Mouse (Mus musculus): Measurements from ENCODE around the gene Mfrp. TPM values are rescaled to one million over a fixed set of nuclear protein-coding genes. Genes with fewer than 3 reads are reported as not detected.
A peak's percentile ranks its signal among the peaks of the same experiment; 100 is the strongest.

Mfrp gene
- total RNA-seq (2012; rRNA removed) (not detected in 2 replicates), polyA plus RNA-seq (2012; ENCODE audit: insufficient read depth in 1 of 2, insufficient read length in 2 of 2, low read depth in 1 of 2, low replicate concordance in 2 of 2, missing spikeins in 1 of 2) (under 1 TPM in 1 of 2 experiments, not detected in 1; 0.10 TPM)

DNA sequence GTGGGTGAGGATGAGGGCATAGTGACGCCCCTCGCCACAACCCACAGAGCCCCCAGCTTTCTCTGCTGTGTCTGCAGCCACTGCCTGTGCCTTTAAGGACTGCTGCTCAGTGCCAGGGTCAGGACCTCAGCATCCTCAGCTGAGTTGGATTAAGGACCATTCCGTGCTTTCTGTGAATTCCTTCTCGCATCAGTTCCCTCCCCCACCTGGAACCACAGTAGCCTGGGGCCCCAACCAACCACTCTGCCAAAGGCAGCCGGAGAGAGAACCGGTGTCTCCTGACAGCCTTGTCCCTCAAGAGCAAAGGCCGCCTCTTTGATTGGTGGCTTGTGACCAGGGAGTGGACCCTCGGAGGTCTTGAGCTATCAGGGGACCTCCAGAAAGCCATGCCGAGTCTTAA is at the start of gene Mfrp:
Gene Mfrp (plus strand): TSS at position 240 of the 400 bp plus-strand sequence.
- Histone ChIP-seq H3K4me3 (ENCODE audit: control insufficient read depth in 1 of 2, insufficient read depth in 1 of 2, low read depth in 2 of 2, low read length in 2 of 2) (no peak within 1 kb of the TSS), H3K27ac (ENCODE audit: control insufficient read depth, low read depth, low read length) (no peak within 1 kb of the TSS), H3K9me3 (replicated peaks; ENCODE audit: insufficient read depth, low read length) (no peaks in the 10 kb centered on the region), H3K36me3 (ENCODE audit: control insufficient read depth in 1 of 2, insufficient read depth in 2 of 2, low read length in 2 of 2) (no peaks in the 10 kb centered on the region; a peak in 1 of 4 replicates), H3K27me3 (ENCODE audit: control insufficient read depth in 1 of 2, insufficient read depth in 2 of 2, low read length in 2 of 2) (no peaks in the 10 kb centered on the region), H3K9ac (ENCODE audit: control insufficient read depth, low read depth, low read length, poor library complexity, severe bottlenecking) (no peak within 1 kb of the TSS), H3K79me2 (ENCODE audit: control insufficient read depth, insufficient read depth, low read length, poor library complexity) (no peaks in the 10 kb centered on the region), H3K4me1 (ENCODE audit: control insufficient read depth in 1 of 2, insufficient read depth in 2 of 2, low read length in 2 of 2) (no peaks in the 10 kb centered on the region)
- no peak for DNase-seq (ENCODE audit: low read depth, low spot score)
- TF ChIP-seq MEF2A (IDR thresholded peaks at IDR 0.05; ENCODE audit: extremely low read depth, insufficient replicate concordance, low read depth, low read length, poor library complexity, severe bottlenecking) (no peak), KAT2A (conservative IDR thresholded peaks at IDR 0.05; ENCODE audit: low read depth, low read length) (no peak), POLR2AphosphoS5 (IDR thresholded peaks at IDR 0.05; ENCODE audit: borderline replicate concordance, low read depth, low read length) (no peak), HCFC1 (IDR thresholded peaks at IDR 0.05; ENCODE audit: low read depth, low read length) (no peak), MAFK (IDR thresholded peaks at IDR 0.05; ENCODE audit: borderline replicate concordance, low read depth, low read length) (no peak), GABPA (IDR thresholded peaks at IDR 0.05; ENCODE audit: low read depth, low read length) (no peak), CHD2 (IDR thresholded peaks at IDR 0.05; ENCODE audit: low read length) (no peak), ETS1 (IDR thresholded peaks at IDR 0.05; ENCODE audit: low read depth, low read length) (no peak), UBTF (IDR thresholded peaks at IDR 0.05; ENCODE audit: borderline replicate concordance, insufficient read depth, low read depth, low read length) (no peak), RAD21 (IDR thresholded peaks at IDR 0.05; ENCODE audit: low read depth, low read length) (no peak), POLR2AphosphoS2 (IDR thresholded peaks at IDR 0.05; ENCODE audit: low read length) (no peak)

GRCm38 (mm10) chr9:44052855-44053254 is 48.7 kb upstream of the Mfrp start:
- no peaks in the 10 kb centered on the region for H3K27me3 ChIP-seq (ENCODE audit: control insufficient read depth in 1 of 2, insufficient read depth in 2 of 2, low read length in 2 of 2)
- TF ChIP-seq POLR2AphosphoS5 (IDR thresholded peaks at IDR 0.05; ENCODE audit: borderline replicate concordance, low read depth, low read length), result no peak
- TF ChIP-seq ZKSCAN1 (IDR thresholded peaks at IDR 0.05; ENCODE audit: low read depth, low read length), result no peak
- no peak for TF ChIP-seq BHLHE40 (IDR thresholded peaks at IDR 0.05; ENCODE audit: borderline replicate concordance, low read depth, low read length)
- TF ChIP-seq SMC3 (IDR thresholded peaks at IDR 0.05; ENCODE audit: low read depth, low read length), result peak; percentile 32
- no peak for TF ChIP-seq MAFK (IDR thresholded peaks at IDR 0.05; ENCODE audit: borderline replicate concordance, low read depth, low read length)
- 0 out of 2 replicates have a peak, but pooled peaks have one; percentile 12 for TF ChIP-seq GATA1 (IDR thresholded peaks at IDR 0.05; ENCODE audit: low read depth, low read length)
- peak in 2 of 3 experiments; percentile 6 to 29; a peak in 2 of 6 replicates for TF ChIP-seq CTCF (IDR thresholded peaks at IDR 0.05 in 2 of 3, conservative IDR thresholded peaks at IDR 0.05 in 1 of 3; ENCODE audit: control insufficient read depth in 1 of 3, insufficient read depth in 1 of 3, low read depth in 2 of 3, low read length in 3 of 3, poor library complexity in 1 of 3, severe bottlenecking in 1 of 3)
- H3K4me3 ChIP-seq (ENCODE audit: control insufficient read depth in 1 of 2, insufficient read depth in 1 of 2, low read depth in 2 of 2, low read length in 2 of 2), result no peak overlapping the region
- peaks cover 0 to 7% of the 10 kb centered on the region in 2 experiments; a peak in 2 of 4 replicates for H3K36me3 ChIP-seq (ENCODE audit: control insufficient read depth in 1 of 2, insufficient read depth in 2 of 2, low read length in 2 of 2)
- H3K9ac ChIP-seq (ENCODE audit: control insufficient read depth, low read depth, low read length, poor library complexity, severe bottlenecking), result no peak overlapping the region
- H3K27ac ChIP-seq (ENCODE audit: control insufficient read depth, low read depth, low read length), result no peak overlapping the region
- DNase-seq (ENCODE audit: low read depth, low spot score), result no peak
- H3K4me1 ChIP-seq (ENCODE audit: control insufficient read depth in 1 of 2, insufficient read depth in 2 of 2, low read length in 2 of 2), result peaks cover 0 to 19% of the 10 kb centered on the region in 2 experiments; a peak in 3 of 4 replicates
- H3K79me2 ChIP-seq (ENCODE audit: control insufficient read depth, insufficient read depth, low read length, poor library complexity), result no peaks in the 10 kb centered on the region
- H3K9me3 ChIP-seq (replicated peaks; ENCODE audit: insufficient read depth, low read length), result no peaks in the 10 kb centered on the region
